Mouse (Mus musculus): ENCODE results near the gene Zfp760. TPM values are rescaled to one million over a fixed set of nuclear protein-coding genes. Genes with fewer than 3 reads are reported as not detected.
A peak's percentile ranks its signal among the peaks of the same experiment; 100 is the strongest.
"Not testable (repeated sequence)": the region's sequence is repeated elsewhere in the genome, so short reads cannot be mapped to it uniquely, and the experiment has no call there.

The Zfp760 gene
- polyA plus RNA-seq, 1 experiment = 9.7 TPM

GRCm38 (mm10) chr17:21702281-21703240 is 5.0 kb upstream of the Zfp760 start:
- no peak for DNase-seq
- TF ChIP-seq CTCF (IDR thresholded peaks at IDR 0.05; ENCODE audit: borderline replicate concordance, insufficient read depth, low read depth, low read length) (no peak), POLR2A (IDR thresholded peaks at IDR 0.05; ENCODE audit: borderline replicate concordance, insufficient read depth, low read length) (no peak)
- Histone ChIP-seq H3K4me1 (ENCODE audit: control insufficient read depth, insufficient read depth, low read length) (no peaks in the 10 kb centered on the region), H3K4me3 (replicated peaks; ENCODE audit: insufficient read depth, low read depth, low read length) (no peak overlapping the region), H3K27ac (ENCODE audit: insufficient read depth, low read length) (no peak overlapping the region), H3K27me3 (ENCODE audit: control insufficient read depth, insufficient read depth, low read length) (no peaks in the 10 kb centered on the region)
- 31% methylated on average over 5 of the region's 5 CpGs for WGBS

DNA sequence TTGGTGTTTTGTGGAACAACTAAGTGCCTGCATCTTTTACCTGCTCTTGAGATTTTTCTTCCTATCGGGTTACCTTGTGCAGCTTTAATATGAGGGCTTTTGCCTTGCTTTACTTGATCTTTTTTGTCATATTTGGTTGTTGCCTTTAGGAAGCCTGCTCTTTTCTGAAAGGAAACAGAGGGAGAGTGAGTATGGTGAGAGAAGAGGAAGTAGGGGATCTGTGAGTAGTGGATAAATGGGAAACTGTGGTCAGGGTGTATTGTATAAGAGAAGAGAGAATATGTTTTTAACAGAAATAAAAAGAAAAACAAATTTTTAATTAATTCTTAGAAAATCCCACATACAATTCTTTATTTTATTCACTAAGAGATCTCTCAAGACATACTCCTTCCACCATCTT is 4.1 kb upstream of the Zfp760 start:
- 90% methylated on average over 1 of the region's 1 CpGs for WGBS
- Histone ChIP-seq H3K4me3 (replicated peaks; ENCODE audit: insufficient read depth, low read depth, low read length) (no peak overlapping the region), H3K4me1 (ENCODE audit: control insufficient read depth, insufficient read depth, low read length) (no peaks in the 10 kb centered on the region), H3K27ac (ENCODE audit: insufficient read depth, low read length) (no peak overlapping the region), H3K27me3 (ENCODE audit: control insufficient read depth, insufficient read depth, low read length) (no peaks in the 10 kb centered on the region)
- TF ChIP-seq CTCF (IDR thresholded peaks at IDR 0.05; ENCODE audit: borderline replicate concordance, insufficient read depth, low read depth, low read length) (no peak), POLR2A (IDR thresholded peaks at IDR 0.05; ENCODE audit: borderline replicate concordance, insufficient read depth, low read length) (no peak)
- DNase-seq = no peak

DNA sequence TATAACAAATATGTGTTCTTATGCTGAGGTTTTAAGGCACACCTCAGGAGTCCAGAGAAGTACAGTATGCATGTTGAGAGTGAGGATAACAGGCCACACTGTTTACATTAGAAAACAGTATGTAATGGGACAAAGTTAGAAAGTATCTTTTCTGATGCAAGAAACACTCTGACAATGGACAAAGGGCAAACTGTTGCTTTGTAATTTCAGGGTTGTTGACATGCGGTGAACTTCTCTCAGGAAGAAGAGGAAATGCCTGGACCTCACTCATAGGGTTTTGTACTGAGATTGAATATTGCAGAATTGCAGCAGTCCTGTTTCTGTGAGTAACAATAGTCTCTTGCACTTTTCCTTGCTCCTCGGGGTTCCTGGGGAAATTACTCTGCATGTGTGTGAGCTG is 860 bp downstream of the Zfp760 start:
- WGBS = 18% methylated on average over 2 of the region's 2 CpGs
- Histone ChIP-seq H3K4me3 (replicated peaks; ENCODE audit: insufficient read depth, low read depth, low read length) (peak overlapping the region; percentile 15), H3K27me3 (ENCODE audit: control insufficient read depth, insufficient read depth, low read length) (no peaks in the 10 kb centered on the region), H3K27ac (ENCODE audit: insufficient read depth, low read length) (no peak overlapping the region), H3K4me1 (ENCODE audit: control insufficient read depth, insufficient read depth, low read length) (no peaks in the 10 kb centered on the region; the same call in 1 of the 2 replicates)
- TF ChIP-seq POLR2A (IDR thresholded peaks at IDR 0.05; ENCODE audit: borderline replicate concordance, insufficient read depth, low read length) = no peak
- DNase-seq = no peak

GRCm38 (mm10) chr17:21730495-21730894 is 23.0 kb downstream of the Zfp760 start, which contains the start of gene Zfp229:
Gene Zfp229, plus strand, starts transcription at chr17:21730795.
- H3K4me1 ChIP-seq (ENCODE audit: control insufficient read depth, insufficient read depth, low read length); H3K4me3 ChIP-seq (replicated peaks; ENCODE audit: insufficient read depth, low read depth, low read length); H3K27ac ChIP-seq (ENCODE audit: insufficient read depth, low read length); DNase-seq; H3K27me3 ChIP-seq (ENCODE audit: control insufficient read depth, insufficient read depth, low read length): not testable (repeated sequence)
- WGBS = 94% methylated on average over 15 of the region's 22 CpGs

DNA sequence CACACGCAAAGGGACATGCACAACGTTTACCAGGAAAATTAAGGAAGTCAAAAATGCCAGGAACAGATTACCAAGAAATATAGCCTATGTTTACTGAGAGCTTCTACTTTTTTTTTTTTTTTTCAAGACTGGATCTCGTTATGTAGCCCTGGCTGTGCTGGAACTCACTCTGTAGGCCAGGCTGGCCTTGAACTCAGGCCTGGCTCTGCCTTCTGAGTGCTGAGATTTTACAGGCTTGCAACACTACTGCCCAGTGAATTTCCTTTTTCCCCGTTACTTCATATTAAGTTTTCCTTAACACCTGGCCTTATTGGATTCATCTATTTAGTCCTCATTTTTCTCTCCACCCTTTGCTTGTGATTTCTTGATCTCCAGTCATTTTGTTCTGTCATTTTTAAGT is 25.5 kb downstream of the Zfp760 start:
- no peak for TF ChIP-seq POLR2A (IDR thresholded peaks at IDR 0.05; ENCODE audit: borderline replicate concordance, insufficient read depth, low read length)
- TF ChIP-seq CTCF (IDR thresholded peaks at IDR 0.05; ENCODE audit: borderline replicate concordance, insufficient read depth, low read depth, low read length) = no peak
- peak in 1 of 2 experiments; percentile 6 for DNase-seq
- 80% methylated on average over 4 of the region's 4 CpGs for WGBS

GRCm38 (mm10) chr17:21733529-21734031 is 26.0 kb downstream of the Zfp760 start:
- WGBS = under 1% methylated on average over 27 of the region's 27 CpGs
- Histone ChIP-seq H3K27ac (ENCODE audit: insufficient read depth, low read length) (peak overlapping the region; percentile 90), H3K4me3 (replicated peaks; ENCODE audit: insufficient read depth, low read depth, low read length) (peak overlapping the region; percentile 99), H3K27me3 (ENCODE audit: control insufficient read depth, insufficient read depth, low read length) (no peaks in the 10 kb centered on the region), H3K4me1 (ENCODE audit: control insufficient read depth, insufficient read depth, low read length) (no peaks in the 10 kb centered on the region)
- peak; percentile 79 to 81 for DNase-seq
- peak; percentile 54; the same call in 1 of the 2 replicates for TF ChIP-seq POLR2A (IDR thresholded peaks at IDR 0.05; ENCODE audit: borderline replicate concordance, insufficient read depth, low read length)
- TF ChIP-seq CTCF (IDR thresholded peaks at IDR 0.05; ENCODE audit: borderline replicate concordance, insufficient read depth, low read depth, low read length) = no peak

More for the DNA sequence above, 25.5 kb downstream of the Zfp760 start:
- no peaks in the 10 kb centered on the region for H3K4me1 ChIP-seq (ENCODE audit: control insufficient read depth, insufficient read depth, low read length)
- no peaks in the 10 kb centered on the region for H3K27me3 ChIP-seq (ENCODE audit: control insufficient read depth, insufficient read depth, low read length)
- H3K4me3 ChIP-seq (replicated peaks; ENCODE audit: insufficient read depth, low read depth, low read length) = peak overlapping the region; percentile 99
- no peak overlapping the region for H3K27ac ChIP-seq (ENCODE audit: insufficient read depth, low read length)

GRCm38 (mm10) chr17:21752791-21753190 is 45.2 kb downstream of the Zfp760 start:
- no peaks in the 10 kb centered on the region for H3K27me3 ChIP-seq (ENCODE audit: control insufficient read depth, insufficient read depth, low read length)
- no peak overlapping the region for H3K27ac ChIP-seq (ENCODE audit: insufficient read depth, low read length)
- no peak for TF ChIP-seq POLR2A (IDR thresholded peaks at IDR 0.05; ENCODE audit: borderline replicate concordance, insufficient read depth, low read length)
- H3K4me3 ChIP-seq (replicated peaks; ENCODE audit: insufficient read depth, low read depth, low read length) = no peak overlapping the region
- no peak for DNase-seq
- WGBS = 45% methylated on average over 2 of the region's 2 CpGs
- H3K4me1 ChIP-seq (ENCODE audit: control insufficient read depth, insufficient read depth, low read length) = no peaks in the 10 kb centered on the region

All from cerebellum, adult 2 months (tissue).